Mouse (Mus musculus) liver, embryonic 16.5 days (tissue): Measurements from ENCODE around the gene Gm21761. TPM values are rescaled to one million over a fixed set of nuclear protein-coding genes. Genes with fewer than 3 reads are reported as not detected.
"Not testable (repeated sequence)": the region's sequence is repeated elsewhere in the genome, so short reads cannot be mapped to it uniquely, and the experiment has no call there.

Experiments
- ATAC-seq: fragments of 200-750 bp; cut with Nextera tagmentation; 2 replicates; pipeline ENCODE4 v1.8.0; 2017; ENCODE audit warnings: low read depth, mild to moderate bottlenecking, moderate number of reproducible peaks, moderate library complexity
- H3K27ac ChIP-seq: fragments of 300-500 bp; sonication (generic); 2 replicates; pipeline ENCODE4 v1.5.1; 2014; ENCODE audit warnings: mild to moderate bottlenecking, low read length
- H3K27me3 ChIP-seq: fragments of 300-500 bp; sonication (generic); 2 replicates; pipeline ENCODE4 v1.6.1; 2014; ENCODE audit warnings: low read depth, low read length, mixed read lengths; ENCODE audit not compliant: control insufficient read depth, insufficient read depth
- H3K36me3 ChIP-seq: fragments of 300-500 bp; sonication (generic); 2 replicates; pipeline ENCODE4 v1.6.1; 2014; ENCODE audit warnings: mild to moderate bottlenecking; ENCODE audit not compliant: control insufficient read depth, insufficient read depth
- H3K4me1 ChIP-seq: fragments of 300-500 bp; sonication (generic); 2 replicates; pipeline ENCODE4 v1.6.1; 2014; ENCODE audit warnings: low read depth, low read length, mixed read lengths; ENCODE audit not compliant: control insufficient read depth
- H3K4me2 ChIP-seq: fragments of 300-500 bp; sonication (generic); 2 replicates; pipeline ENCODE4 v1.6.1; 2014; ENCODE audit warnings: low read depth, low read length, mixed read lengths
- H3K4me3 ChIP-seq: fragments of 300-500 bp; sonication (generic); 2 replicates; pipeline ENCODE4 v1.5.1; 2014; ENCODE audit warnings: low read depth, mild to moderate bottlenecking, low read length
- H3K9ac ChIP-seq: fragments of 300-500 bp; sonication (generic); 2 replicates; pipeline ENCODE4 v1.6.1; 2014; ENCODE audit warnings: low read depth, low read length
- H3K9me3 ChIP-seq: fragments of 300-500 bp; sonication (generic); replicated peaks from 2 replicates; pipeline ENCODE4 v1.6.1; 2016; ENCODE audit warnings: low read length; ENCODE audit not compliant: control insufficient read depth
- WGBS: fragments of 180-500 bp; shearing (Covaris S2); extraction: QIAGEN DNeasy Blood & Tissue Kit; methylation state at CpG from one replicate; pipeline ENCODE4 v1.1.7; 2014; ENCODE audit not compliant: insufficient replicate concordance; 5-methylcytosine and 5-hydroxymethylcytosine counted together
- polyA plus RNA-seq: library from polyadenylated mRNA; unstranded; fragments of >200 nt; fragmentation: Nextera tagmentation; extraction: Ambion mirVana; gene quantifications from 2 replicates; pipeline ENCODE4 v1.2.1, GENCODE M21; 2015

Gm21761 gene
- not detected in 2 replicates for polyA plus RNA-seq

- not testable (repeated sequence) for ATAC-seq
- no CpG with 5 or more reads among the region's 5 CpGs for WGBS
These were observed at the start of gene Gm21761 for GRCm38 (mm10) chr13:119929172-119929571. TSS of gene Gm21761 (minus strand) at chr13:119929272.

DNA sequence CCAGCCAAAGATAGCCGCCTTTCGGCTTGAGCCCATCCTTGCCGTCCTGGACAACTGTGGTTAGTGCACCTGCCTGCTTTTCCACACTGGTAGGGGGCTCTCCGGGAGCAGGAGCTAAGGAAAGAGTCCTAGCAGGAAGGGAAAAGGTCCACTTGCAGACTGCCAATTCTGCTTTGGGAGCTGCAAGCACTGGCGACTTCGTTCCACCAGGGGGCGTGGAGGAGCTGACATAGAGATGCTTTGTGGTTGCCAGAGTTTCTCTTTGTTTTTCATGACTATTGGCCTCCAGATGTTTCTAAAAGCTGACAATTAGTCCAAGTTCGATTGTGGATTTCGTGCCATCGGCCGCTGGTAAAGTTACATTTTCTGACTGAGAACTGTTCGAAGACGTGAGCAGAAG is 40.1 kb upstream of the Gm21761 start:
- not testable (repeated sequence) for ATAC-seq, H3K9ac ChIP-seq, H3K4me2 ChIP-seq, H3K4me3 ChIP-seq, H3K27me3 ChIP-seq, H3K9me3 ChIP-seq, H3K27ac ChIP-seq, H3K4me1 ChIP-seq, H3K36me3 ChIP-seq
- WGBS = no CpG with 5 or more reads among the region's 13 CpGs

More at GRCm38 (mm10) chr13:119929172-119929571, at the start of gene Gm21761:
- H3K4me2 ChIP-seq, H3K27me3 ChIP-seq, H3K27ac ChIP-seq, H3K9me3 ChIP-seq, H3K4me1 ChIP-seq, H3K4me3 ChIP-seq, H3K9ac ChIP-seq, H3K36me3 ChIP-seq: not testable (repeated sequence)

- H3K9ac ChIP-seq, H3K4me2 ChIP-seq, H3K27ac ChIP-seq, H3K4me1 ChIP-seq, H3K4me3 ChIP-seq, ATAC-seq, H3K27me3 ChIP-seq, H3K9me3 ChIP-seq, H3K36me3 ChIP-seq: not testable (repeated sequence)
- whole genome bisulfite sequencing = no CpG with 5 or more reads among the region's 14 CpGs
These were observed 39.1 kb upstream of the Gm21761 start for GRCm38 (mm10) chr13:119968193-119968592.

DNA sequence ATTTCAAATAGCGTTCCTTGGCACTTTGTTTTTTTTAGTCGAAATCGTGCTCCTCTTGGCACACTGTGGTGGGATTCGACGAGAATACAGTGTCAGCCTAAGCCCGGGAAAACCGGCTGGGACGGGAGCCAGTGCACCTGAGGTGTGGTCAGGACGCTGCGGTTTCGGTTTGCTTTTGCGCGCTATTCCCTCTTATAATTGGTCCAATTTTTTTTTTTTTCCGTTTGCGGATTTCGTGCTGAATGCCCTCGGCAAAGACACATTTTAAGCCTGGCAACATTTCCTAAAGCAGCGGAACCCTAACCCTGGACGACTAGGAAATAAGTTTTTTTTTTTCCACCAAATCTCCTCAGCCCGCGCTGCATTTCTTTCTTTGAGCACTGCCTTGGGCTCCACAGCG is 36.9 kb upstream of the Gm21761 start:
- H3K9ac ChIP-seq, H3K4me1 ChIP-seq, H3K9me3 ChIP-seq, H3K27ac ChIP-seq, H3K36me3 ChIP-seq, H3K27me3 ChIP-seq, ATAC-seq, H3K4me2 ChIP-seq: not testable (repeated sequence)
- H3K4me3 ChIP-seq = peak overlapping the region; percentile 24; the same call in 1 of the 2 replicates
- WGBS = under 1% methylated on average over 18 of the region's 22 CpGs

GRCm38 (mm10) chr13:119965302-119965952 is 36.4 kb upstream of the Gm21761 start:
- H3K4me3 ChIP-seq = peak overlapping the region; percentile 24; the same call in 1 of the 2 replicates
- H3K9me3 ChIP-seq, H3K4me1 ChIP-seq, H3K36me3 ChIP-seq, H3K27ac ChIP-seq, H3K27me3 ChIP-seq, H3K9ac ChIP-seq, H3K4me2 ChIP-seq, ATAC-seq: not testable (repeated sequence)
- whole genome bisulfite sequencing = 0% methylated on average over 15 of the region's 34 CpGs

DNA sequence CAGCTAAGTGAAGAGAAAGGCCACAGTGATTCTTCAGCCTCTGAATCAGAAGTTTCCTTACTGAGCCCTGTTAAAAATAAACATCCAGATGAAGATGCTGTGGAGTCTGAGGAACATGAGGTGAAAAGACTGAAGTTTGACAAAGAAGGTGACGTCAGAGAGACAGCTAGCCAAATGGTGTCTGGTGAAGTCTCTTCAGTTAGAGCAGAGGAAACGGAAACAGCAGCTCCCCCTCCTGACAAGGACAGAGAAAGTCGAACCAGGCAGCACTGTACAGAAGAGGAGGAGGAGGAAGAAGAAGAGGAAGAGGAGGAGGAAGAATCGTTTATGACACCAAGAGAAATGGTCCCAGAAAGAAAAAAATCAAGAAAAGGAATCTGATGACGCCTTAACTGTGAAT is 33.8 kb upstream of the Gm21761 start:
- H3K27me3 ChIP-seq, ATAC-seq, H3K27ac ChIP-seq, H3K4me2 ChIP-seq, H3K9ac ChIP-seq, H3K4me3 ChIP-seq, H3K36me3 ChIP-seq, H3K4me1 ChIP-seq, H3K9me3 ChIP-seq: not testable (repeated sequence)
- no CpG with 5 or more reads among the region's 5 CpGs for WGBS

DNA sequence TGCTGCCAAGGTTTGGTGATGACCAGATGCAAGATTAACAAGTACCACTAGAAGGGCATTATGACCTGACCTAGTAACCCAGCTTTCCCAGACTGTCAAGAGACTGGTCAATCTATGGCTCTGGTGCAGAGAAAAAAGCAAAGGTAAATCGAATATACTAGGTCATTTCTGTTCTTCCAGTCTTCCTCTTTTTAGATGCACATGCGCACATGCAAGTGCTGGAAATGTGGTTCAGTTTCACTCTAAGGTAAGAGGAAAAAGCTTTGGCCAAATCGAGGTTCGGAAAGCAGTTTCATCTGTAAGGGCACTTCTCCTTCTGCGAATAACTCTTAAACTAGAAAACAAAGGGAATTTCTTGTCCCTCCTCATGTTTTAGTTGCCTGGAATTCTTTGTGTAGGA is 26.5 kb upstream of the Gm21761 start:
- no CpG with 5 or more reads among the region's 5 CpGs for WGBS
- H3K4me3 ChIP-seq, ATAC-seq, H3K27me3 ChIP-seq, H3K4me1 ChIP-seq, H3K27ac ChIP-seq, H3K9me3 ChIP-seq, H3K9ac ChIP-seq, H3K36me3 ChIP-seq, H3K4me2 ChIP-seq: not testable (repeated sequence)

GRCm38 (mm10) chr13:119955089-119955488 is 26.0 kb upstream of the Gm21761 start:
- not testable (repeated sequence) for H3K27me3 ChIP-seq, H3K4me1 ChIP-seq, ATAC-seq, H3K4me2 ChIP-seq, H3K36me3 ChIP-seq, H3K9ac ChIP-seq, H3K9me3 ChIP-seq, H3K4me3 ChIP-seq, H3K27ac ChIP-seq
- WGBS = 32% methylated on average over 1 of the region's 2 CpGs

DNA sequence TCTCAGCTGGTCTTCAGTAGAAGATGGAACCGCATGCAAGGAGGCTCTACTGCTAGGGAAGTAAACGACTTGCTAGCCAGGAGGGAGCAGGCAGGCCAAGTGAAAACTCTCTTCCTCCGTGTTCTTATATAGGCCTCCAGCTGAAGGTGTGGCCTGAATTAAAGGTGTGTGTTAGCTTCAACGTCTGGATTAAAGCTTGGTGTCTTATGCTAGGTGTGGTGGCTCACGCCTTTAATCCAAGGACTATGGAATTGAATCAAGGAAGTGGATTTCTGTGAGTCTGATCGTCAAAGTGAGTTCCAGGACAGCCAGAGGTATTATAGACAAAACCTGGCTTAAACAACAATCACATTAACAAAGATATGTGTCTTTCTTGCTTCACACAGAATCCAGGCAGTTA is 21.6 kb upstream of the Gm21761 start, which contains the start of gene B020031M17Rik:
B020031M17Rik (minus strand) TSS at position 101 of the 400 bp plus-strand sequence.
- not testable (repeated sequence) for H3K9me3 ChIP-seq, H3K4me2 ChIP-seq, H3K36me3 ChIP-seq, ATAC-seq, H3K4me1 ChIP-seq, H3K27ac ChIP-seq, H3K27me3 ChIP-seq, H3K9ac ChIP-seq, H3K4me3 ChIP-seq
- 53% methylated on average over 3 of the region's 6 CpGs for WGBS
